24 mouse cellular contexts compared by ENCODE assay signal in genomic region chr7:100869877-100870629, GRCm38 (mm10). TPM values are rescaled to one million over a fixed set of nuclear protein-coding genes. Genes with fewer than 3 reads are reported as not detected.
A peak's percentile ranks its signal among the peaks of the same experiment; 100 is the strongest.
DNase-seq lines count a peak whose midpoint lies in the region; ATAC-seq lines count a peak whose summit lies in the region.
"Had no signal": no experiment of that assay in that cellular context is flagged by ENCODE, and none has a peak within 500 bp of the region (broad histone marks: within the 10 kb centered on the region; RNA-seq: fewer than 3 reads in every experiment).

No protein-coding gene starts in this region.

- peaks cover 7% of the 10 kb centered on the region; the same call in 1 of the 2 replicates for H3K36me3 ChIP-seq in hindbrain, embryonic 15.5 days
- H3K36me3 ChIP-seq in hindbrain, embryonic 16.5 days (ENCODE audit: control insufficient read depth, insufficient read depth, low read length), result 0 out of 2 replicates have a peak, but pooled peaks cover 7% of the 10 kb centered on the region
- H3K36me3 ChIP-seq: liver, embryonic 15.5 days had no signal

- no peaks in the 10 kb centered on the region for H3K27me3 ChIP-seq in hindbrain, embryonic 15.5 days
- H3K27me3 ChIP-seq in hindbrain, embryonic 16.5 days (replicated peaks; ENCODE audit: control insufficient read depth, insufficient read depth, low read length), result no peaks in the 10 kb centered on the region
- H3K27me3 ChIP-seq: embryonic facial prominence, embryonic 15.5 days; forebrain, embryonic 15.5 days; heart, embryonic 15.5 days; limb, embryonic 13.5 days; liver, embryonic 15.5 days had no signal

- H3K9ac ChIP-seq in hindbrain, embryonic 15.5 days, result no peak overlapping the region
- H3K9ac ChIP-seq in hindbrain, embryonic 16.5 days (ENCODE audit: low read depth, low read length), result no peak overlapping the region
- H3K9ac ChIP-seq: embryonic facial prominence, embryonic 15.5 days; forebrain, embryonic 15.5 days; heart, embryonic 15.5 days; limb, embryonic 13.5 days; liver, embryonic 15.5 days had no signal

- DNase-seq in cerebellum, postnatal 14 days, result peak; percentile 42 to 44
- no peak for DNase-seq in cerebellum, adult 9-10 months
- DNase-seq in lung, postnatal 36 days, result peak; percentile 27
- no peak for DNase-seq in lung, postnatal 4 days
- DNase-seq in adrenal gland, adult 18-20 months (ENCODE audit: low spot score in 2 of 2), result no peak
- DNase-seq: adrenal gland, postnatal 36 days; gastrocnemius, postnatal 10 days; heart, adult 18-20 months; heart, postnatal 4 days; kidney, postnatal 25 days; layer of hippocampus, postnatal 36 days; thymus, adult 18-20 months; thymus, postnatal 36 days had no signal

- H3K4me1 ChIP-seq in hindbrain, embryonic 15.5 days (replicated peaks), result no peaks in the 10 kb centered on the region
- no peaks in the 10 kb centered on the region for H3K4me1 ChIP-seq in hindbrain, embryonic 16.5 days (ENCODE audit: control insufficient read depth, insufficient read depth, low read depth, low read length)
- H3K4me1 ChIP-seq: forebrain, embryonic 15.5 days; midbrain, embryonic 10.5 days had no signal

- H3K9me3 ChIP-seq in hindbrain, embryonic 15.5 days, result no peaks in the 10 kb centered on the region
- no peaks in the 10 kb centered on the region for H3K9me3 ChIP-seq in hindbrain, embryonic 16.5 days (ENCODE audit: control insufficient read depth, low read length)
- H3K9me3 ChIP-seq: embryonic facial prominence, embryonic 15.5 days; forebrain, embryonic 15.5 days; heart, embryonic 15.5 days; limb, embryonic 13.5 days; liver, embryonic 15.5 days; midbrain, embryonic 10.5 days had no signal

- no peak overlapping the region for H3K4me3 ChIP-seq in hindbrain, embryonic 15.5 days
- no peak overlapping the region for H3K4me3 ChIP-seq in hindbrain, embryonic 16.5 days (ENCODE audit: low read length)
- H3K4me3 ChIP-seq: embryonic facial prominence, embryonic 15.5 days; forebrain, embryonic 15.5 days; heart, embryonic 15.5 days; layer of hippocampus, adult 2 months; limb, embryonic 13.5 days; liver, embryonic 15.5 days; midbrain, embryonic 10.5 days had no signal

- ATAC-seq in hindbrain, embryonic 15.5 days (ENCODE audit: low FRiP score, low read depth), result peak; percentile 35; the same call in 1 of the 2 replicates
- ATAC-seq in hindbrain, embryonic 16.5 days, result no peak
- ATAC-seq: CD4-positive, CD25-positive, alpha-beta regulatory T cell, adult 4 months; forebrain, embryonic 15.5 days; intestine, postnatal 0 days had no signal

- no peak overlapping the region for H3K4me2 ChIP-seq in hindbrain, embryonic 15.5 days
- H3K4me2 ChIP-seq in hindbrain, embryonic 16.5 days (ENCODE audit: low read length), result no peak overlapping the region
- H3K4me2 ChIP-seq: embryonic facial prominence, embryonic 15.5 days; forebrain, embryonic 15.5 days; heart, embryonic 15.5 days; limb, embryonic 13.5 days; liver, embryonic 15.5 days had no signal

- H3K27ac ChIP-seq in hindbrain, embryonic 15.5 days (replicated peaks), result no peak overlapping the region
- no peak overlapping the region for H3K27ac ChIP-seq in hindbrain, embryonic 16.5 days (ENCODE audit: low read depth, low read length)
- H3K27ac ChIP-seq: embryonic facial prominence, embryonic 15.5 days; forebrain, embryonic 15.5 days; heart, embryonic 15.5 days; limb, embryonic 13.5 days; midbrain, embryonic 10.5 days had no signal

- WGBS in hindbrain, embryonic 15.5 days, result 87% methylated on average over 8 of the region's 8 CpGs
- 89% methylated on average over 8 of the region's 8 CpGs for WGBS in hindbrain, embryonic 16.5 days

RNA-seq across cellular contexts. Expression of gene Relt, which starts 6.8 kb away (rescaled TPM):
- 5.6 TPM in 2 replicates for polyA plus RNA-seq in hindbrain, embryonic 15.5 days (2015; fragmentation: Nextera tagmentation; extraction: Ambion mirVana)
- 5.1 and 5.3 TPM in 2 replicates for polyA plus RNA-seq in hindbrain, embryonic 16.5 days (2015; fragmentation: Nextera tagmentation; extraction: Ambion mirVana)
- 1 to 10 TPM; 2.1 to 3.5 TPM for total RNA-seq in adrenal gland, adult 18-20 months (2021)

Comparison
In these comparisons a context has a peak if more than half of its experiments do, and no peak if none do; other contexts are left out.
1. DNase-seq: peak in cerebellum, postnatal 14 days (2 of 2) and lung, postnatal 36 days (single experiment); none in cerebellum, adult 9-10 months (single experiment), lung, postnatal 4 days (0 of 2) and adrenal gland, adult 18-20 months (0 of 2).